Mouse (Mus musculus) kidney, adult 9 months (tissue): Measurements from ENCODE around the gene Pgm2l1.
"Not testable (repeated sequence)": the region's sequence is repeated elsewhere in the genome, so short reads cannot be mapped to it uniquely, and the experiment has no call there.

Source experiments
- DNase-seq: peaks from one replicate; pipeline ENCODE4 v3.0.0; 2022

The Pgm2l1 gene

DNA sequence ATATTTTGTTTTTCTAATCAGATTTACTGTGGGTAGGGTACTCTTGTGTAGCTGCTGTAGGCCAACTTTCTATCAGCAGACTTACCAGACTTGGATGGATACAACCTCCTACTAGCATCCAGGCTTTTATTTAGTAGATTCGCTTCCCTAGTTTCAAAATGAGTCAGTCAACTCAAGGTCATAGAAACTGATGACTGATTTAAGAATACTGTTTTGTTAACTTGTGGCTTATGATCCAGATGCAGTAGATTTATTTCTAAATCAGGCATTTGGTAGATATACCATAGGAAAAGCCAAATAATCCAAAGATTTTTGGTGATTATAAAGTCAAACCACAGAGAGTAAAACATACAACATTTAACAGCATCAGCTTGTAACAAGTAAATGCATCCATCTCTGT lies 3.5 kb downstream of the Pgm2l1 start:
- no peak for DNase-seq

DNA sequence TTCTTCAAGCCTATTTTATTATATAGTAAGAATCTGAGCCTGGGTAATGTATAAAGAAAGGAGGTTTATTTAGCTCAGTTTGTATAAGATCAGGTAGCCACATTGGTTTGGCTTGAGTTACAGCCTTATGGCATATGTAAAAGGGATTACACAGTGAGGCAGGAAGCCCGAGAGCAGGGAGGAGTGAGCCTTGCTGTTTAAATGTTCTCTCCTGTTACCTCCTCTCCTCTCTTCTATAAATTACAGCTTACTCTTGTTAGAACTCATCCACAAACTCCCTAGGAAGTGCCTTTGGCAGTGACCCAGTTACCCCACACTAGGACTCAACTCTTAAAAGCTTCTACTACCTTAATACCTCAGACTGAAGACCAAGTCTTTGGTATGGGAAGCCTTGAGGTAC lies 4.5 kb downstream of the Pgm2l1 start:
- DNase-seq: no peak

DNA sequence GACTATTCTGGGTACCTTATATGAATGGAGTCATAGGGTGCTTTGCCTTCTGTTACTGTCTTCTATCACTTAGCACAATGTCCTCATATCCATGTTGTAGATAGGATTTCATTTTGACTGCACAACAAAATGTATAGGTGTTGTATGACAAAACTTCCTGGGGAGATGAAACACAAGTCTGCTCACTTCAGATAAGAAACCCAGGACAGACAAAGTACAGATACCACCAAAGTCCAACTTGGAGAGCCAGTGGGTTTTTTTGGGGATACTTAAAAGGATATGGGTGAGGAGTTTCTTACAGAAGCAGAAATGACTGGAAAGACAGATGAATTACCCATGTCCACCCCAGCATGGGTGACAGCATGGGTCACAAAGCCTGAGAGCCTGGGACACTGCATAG lies 6.5 kb downstream of the Pgm2l1 start:
- no peak for DNase-seq

DNA sequence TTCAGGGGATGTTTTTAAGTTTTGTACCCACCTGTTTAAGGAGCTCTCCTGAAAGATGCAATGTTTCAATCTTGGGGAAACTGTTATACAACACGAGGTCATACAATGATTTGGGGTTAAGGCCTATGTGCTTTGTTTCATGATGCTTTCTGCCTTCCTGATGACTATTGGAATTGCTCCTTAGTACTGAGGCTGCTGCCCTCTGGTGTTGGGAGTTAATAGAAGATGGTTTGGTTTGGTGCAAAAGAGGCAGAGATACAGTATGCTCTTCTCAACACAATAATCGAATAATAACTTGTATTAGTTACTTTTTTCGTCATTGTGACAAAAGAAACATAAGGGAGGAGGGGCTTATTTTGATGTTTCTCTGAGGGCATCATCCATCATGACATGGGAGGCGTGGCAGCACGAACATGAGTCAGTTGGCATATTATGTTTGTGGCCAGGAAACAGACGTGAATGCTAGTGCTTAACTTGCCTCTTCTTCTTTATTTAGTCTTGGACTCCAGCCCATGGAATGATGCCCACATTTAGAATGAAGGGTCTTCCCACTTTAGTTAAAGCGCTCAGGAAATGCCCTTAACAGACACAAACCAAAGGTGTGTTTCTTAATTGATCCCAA lies 7.2 kb downstream of the Pgm2l1 start:
- peak; percentile 60 for DNase-seq

DNA sequence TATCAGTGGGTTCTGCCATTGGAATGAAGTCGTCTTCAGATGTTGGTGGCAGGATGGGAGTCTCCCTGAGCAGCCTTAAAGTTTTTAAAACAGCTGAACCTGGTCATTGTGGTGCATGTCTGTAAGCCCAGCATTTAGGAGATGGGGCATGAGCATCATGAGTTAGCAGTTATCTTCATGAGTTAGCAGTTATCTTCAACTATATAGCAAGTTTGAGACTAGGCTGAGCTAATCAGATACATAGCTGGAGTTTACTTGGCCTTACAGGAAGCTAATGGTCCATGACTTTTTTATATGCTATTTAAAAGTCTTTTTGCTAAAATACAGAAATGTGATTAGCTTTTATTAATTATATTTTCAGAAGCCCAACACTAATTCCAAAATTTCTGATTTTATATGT lies 11.1 kb downstream of the Pgm2l1 start:
- DNase-seq: no peak

DNA sequence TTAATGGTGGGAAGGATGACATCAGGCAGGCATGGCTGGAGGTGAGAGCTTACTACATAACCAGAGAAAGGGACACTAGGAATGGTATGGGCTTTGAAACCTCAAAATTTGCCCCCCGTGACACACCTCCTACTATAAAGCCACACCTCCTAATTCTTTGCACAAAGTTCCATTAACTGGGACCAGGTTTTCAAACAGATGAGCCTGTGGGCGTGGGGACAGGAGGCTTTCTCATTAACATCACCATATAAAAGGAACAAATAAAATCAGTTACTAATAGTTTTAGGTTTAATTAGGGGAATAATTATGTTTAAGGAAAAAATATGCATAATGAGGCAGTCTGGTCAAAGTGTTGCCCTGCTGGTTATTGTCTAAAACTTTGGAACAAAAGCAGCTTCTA lies 13.4 kb downstream of the Pgm2l1 start:
- no peak for DNase-seq

DNA sequence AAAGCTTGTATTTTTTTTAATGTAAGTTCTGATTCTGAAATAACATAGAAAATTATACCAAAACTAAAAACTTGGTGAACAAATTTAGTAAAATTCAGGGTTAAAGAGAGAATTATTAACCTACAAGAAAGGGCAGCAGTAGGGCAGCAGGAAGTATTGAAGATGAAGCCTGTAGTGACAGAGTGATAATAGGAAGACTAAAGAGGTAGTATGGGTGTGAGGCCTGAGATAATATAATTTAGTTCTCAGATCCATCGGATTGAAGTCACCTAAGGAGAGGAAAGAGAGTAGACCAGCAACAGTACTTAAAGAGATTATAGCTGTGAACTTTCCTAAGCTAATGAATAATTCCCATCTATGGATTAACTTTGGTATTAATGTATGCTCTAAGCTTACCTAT lies 15.8 kb downstream of the Pgm2l1 start:
- DNase-seq: no peak

DNA sequence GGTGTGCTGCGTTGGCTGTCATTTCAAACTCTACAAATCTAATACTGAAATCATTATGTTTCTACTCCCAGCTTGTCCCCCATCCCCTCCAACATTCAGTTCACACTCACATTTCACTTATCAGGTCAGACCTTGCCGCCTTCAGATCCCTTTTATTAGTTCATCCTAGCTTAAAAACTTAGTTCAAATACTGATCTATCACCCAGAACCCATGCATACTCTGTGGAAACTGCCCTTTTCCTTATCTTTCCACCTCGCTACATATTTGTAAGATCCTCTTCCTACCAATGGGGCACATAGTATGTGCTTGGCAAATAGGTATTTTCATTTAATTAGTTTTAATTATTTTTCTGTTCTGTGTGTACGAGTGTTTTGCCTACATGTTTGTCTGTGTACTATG lies 17.0 kb downstream of the Pgm2l1 start:
- no peak for DNase-seq

DNA sequence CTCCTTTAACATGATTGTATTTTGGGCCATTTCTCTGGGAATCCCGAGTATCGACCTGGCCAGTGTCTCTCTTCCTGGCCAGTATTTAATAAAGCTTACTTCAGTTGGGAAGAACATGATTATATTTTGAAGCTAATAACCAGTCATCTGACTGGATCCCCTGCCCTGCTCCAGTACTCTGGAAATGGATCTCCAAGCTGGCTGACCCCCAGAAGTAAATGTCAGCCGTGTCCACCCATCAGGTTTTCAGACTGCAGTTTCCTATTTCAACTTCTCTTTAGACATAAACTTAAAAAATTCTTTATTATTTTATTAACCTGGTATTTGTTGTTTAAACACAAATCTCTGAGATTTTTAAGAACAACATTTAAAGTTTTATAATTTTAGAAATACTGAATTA lies 18.0 kb downstream of the Pgm2l1 start:
- no peak for DNase-seq

DNA sequence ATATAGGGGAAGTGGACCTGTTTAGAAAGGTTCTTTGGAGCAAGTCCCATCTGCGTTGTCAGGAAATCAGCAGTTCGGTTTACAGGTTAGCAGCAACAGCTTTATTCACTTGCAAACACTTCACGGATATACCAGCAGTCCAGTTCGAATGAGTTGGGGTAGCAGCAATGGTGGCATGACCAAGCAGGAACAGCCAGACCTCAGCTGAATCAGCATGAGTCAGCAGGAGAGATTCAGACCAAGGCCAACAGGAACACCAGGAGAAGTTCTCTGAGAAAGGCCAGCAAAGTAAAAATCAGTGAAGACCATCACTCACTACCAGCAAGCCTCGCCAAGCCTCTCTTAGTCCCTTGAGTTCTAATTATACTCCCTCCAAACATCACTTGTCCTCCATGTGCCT lies 23.5 kb downstream of the Pgm2l1 start:
- DNase-seq: no peak

DNA sequence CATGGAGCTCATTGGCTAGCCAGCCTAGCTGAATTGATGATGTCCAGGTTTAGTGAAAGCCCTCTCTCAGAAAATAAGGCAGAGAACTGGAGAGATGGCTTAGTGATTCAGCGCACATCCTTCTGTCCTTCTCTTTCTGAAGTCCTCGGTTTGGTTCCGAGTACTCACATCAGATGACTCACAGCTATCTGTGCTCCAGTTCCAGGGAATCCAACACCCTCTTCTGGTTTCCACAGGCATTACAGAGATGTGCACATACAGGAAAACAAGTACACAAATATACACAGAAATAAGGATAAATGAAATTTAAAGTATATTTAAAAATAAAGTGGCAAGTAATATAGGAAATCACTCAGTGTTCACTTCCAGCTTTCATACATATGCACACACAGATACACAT lies 35.2 kb downstream of the Pgm2l1 start:
- no peak for DNase-seq

DNA sequence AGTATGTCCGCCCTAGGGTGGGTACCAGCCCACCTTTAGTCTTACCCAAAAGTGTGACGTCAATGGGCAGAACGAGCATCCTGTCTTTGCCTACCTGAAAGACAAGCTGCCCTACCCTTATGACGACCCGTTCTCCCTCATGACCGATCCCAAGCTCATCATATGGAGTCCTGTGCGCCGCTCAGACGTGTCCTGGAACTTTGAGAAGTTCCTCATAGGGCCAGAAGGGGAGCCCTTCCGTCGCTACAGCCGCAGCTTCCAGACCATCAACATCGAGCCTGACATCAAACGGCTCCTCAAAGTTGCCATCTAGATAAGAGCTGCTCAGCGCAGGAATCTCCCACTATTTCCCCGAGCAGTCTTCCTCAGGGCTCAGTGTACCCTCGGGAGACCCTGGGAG lies 37.7 kb downstream of the Pgm2l1 start:
- not testable (repeated sequence) for DNase-seq

DNA sequence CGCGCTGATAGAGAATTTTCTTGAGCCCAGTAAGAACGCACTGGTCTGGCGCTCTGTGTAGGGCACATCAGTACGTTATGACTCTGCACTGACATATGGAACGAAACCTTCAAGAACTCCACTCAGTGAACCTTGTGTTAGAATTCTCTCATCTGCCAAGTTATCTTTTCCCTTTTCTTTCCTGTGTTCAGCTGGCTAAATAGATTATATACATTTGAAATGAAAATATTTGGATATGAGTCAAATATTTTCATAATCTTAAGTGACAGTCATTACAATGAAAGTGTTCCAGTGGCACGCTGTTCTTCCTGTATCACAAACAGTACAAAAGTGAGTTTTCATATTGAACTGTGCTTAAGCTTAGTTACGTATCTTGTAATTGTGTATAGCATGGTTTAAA lies 45.2 kb downstream of the Pgm2l1 start:
- no peak for DNase-seq

DNA sequence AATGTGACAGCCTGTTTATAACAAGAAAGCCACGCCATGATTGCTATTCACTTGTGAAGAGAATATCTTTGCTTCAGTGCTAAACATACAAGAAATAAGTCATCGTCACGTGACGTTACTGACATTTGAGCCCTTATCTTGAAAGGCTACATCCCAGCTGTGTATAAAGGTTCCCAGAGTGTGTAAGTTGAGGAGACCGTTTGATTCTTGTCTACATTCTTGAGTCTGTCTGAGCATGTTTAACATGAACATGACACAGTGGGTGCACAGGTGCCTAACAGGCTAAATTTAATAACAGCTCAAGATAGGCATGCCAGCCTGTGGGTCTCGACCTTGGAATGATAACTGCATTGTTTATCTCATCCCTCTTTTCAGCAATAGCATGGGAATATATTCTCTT lies 47.3 kb downstream of the Pgm2l1 start:
- no peak for DNase-seq

DNA sequence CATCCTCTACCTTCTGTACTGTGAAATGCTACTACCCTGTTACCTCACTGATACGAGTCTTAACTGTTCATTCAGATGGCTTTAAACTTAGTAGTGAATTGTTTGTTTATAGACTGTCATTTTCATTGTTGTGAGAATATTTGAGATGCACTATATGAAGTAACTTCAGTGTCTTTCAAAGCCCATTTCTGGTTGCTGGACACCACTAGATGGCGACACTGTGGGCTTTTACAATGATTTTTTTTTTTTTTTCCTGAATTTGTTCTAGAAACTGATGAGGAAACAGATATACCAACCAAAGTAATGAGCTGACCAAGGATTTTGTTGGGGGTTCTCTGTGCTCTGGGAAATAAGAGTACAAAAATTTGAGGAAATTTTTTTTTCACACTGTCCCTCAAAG lies 49.2 kb downstream of the Pgm2l1 start:
- DNase-seq: no peak

DNA sequence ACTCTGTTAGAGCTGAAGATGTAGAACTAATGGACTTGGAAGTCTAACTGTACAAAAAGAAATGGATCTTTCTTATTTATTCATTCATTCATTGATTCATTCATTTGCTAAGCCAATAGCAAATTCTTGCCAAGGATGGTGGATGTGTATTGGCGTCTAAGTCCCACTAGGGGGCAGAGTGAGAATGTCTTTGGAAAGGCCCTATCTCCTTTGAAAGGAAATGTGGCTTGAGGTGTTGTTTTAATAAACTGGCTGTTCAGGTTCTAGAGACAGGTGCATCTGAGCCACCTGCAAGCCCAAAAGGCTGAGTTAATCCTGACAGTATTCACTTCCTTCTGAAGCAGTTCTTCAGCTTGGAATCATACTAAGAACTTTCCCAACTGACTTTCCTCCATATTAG lies 52.6 kb downstream of the Pgm2l1 start:
- peak; percentile 50 for DNase-seq

DNA sequence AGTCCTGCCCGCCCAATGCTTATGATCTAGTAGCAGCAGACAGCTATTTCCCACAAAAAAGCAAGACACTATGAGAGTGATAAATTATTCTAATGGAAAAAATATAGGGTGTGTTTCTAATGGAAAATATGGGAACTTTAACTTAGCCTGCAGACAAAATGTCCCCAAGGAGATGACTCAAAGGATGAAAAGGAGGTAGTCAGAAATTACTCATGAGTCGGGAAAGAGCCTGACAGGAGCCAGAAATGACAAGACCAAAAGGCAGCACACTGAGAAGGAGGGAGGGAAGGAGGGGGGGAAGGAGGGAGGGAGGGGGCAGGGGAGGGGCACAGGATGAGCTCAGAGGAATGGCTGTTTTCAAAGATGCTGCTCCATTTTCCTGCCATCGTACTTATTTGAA lies 54.4 kb downstream of the Pgm2l1 start:
- no peak for DNase-seq

DNA sequence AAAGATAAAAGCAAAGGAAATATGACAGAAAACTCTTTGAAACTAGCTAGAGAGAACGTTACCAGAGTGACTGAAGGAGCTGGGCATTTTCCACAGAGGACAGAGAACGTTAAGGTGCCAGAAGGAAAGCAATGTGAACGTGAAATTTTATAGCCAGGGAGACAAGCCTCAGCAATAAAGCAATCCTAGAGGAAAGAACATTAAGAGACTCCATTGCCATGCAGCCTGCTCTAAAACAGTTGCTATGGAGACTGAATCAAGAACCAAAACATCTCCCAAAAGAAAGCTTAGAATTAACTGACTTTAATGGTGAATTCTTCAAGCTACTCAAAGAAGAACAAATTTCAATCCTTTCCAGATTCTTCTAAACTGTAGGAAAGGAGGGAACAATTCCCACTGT lies 56.1 kb downstream of the Pgm2l1 start:
- DNase-seq: no peak

DNA sequence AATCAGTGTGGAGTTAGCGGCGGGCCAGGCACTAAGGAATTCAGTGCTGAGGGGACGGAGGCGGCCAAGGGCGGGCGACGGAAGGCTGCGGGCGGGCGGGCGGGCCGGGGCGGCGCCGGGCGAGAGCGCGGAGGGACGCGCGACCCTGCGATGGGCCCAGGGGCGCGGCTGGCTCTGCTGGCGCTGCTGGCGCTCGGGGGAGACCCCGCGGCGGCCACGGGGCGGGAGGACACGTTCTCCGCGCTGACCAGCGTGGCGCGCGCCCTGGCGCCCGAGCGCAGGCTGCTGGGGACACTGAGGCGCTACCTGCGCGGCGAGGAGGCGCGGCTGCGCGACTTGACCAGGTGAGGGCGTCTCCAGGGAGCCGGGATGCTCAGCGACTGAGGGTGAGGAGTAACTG lies 58.2 kb downstream of the Pgm2l1 start, which contains the start of gene P4ha3:
Gene P4ha3 (plus strand): TSS at position 138 of the 400 bp plus-strand sequence.
- DNase-seq: no peak

DNA sequence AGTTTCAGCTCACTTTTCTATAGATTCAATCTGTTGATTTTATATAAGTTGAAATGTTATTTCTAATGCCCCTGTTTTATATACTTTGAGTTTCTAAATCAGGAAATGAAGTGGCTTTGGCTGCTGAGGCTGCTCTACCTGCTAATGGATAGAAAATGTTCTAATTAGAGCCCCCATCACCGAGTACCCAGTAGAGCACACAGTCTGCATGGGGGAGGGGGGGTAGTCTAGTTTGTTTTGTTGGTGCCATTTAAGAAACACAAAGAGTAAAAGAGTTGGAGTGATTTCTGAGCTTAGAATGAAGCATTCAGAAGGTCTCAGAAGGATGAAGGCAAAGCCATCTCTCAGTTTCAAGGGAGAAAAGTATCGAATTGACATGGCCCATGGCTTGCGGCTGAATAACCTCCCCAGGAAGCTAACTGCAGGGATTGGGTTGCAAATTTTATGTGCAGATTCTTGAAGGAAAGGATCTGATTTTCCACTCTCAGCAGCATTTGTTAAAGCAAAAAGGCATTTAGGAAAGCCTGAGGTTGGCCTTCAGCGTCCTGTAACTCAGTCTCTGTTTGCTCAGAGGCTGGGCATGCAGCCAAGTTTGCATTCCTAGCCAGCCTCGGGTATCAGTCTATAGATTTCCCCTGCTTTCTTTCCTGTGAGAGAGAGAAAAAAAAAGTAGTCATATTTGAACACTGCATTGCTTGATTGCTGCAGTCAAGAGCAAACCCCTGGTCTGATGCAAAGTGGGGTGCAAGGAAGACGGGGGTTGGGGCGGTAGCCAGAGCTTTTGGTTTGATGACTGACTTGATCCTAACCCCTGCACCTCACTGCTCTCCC lies 60.8 kb downstream of the Pgm2l1 start:
- DNase-seq: peak; percentile 13

DNA sequence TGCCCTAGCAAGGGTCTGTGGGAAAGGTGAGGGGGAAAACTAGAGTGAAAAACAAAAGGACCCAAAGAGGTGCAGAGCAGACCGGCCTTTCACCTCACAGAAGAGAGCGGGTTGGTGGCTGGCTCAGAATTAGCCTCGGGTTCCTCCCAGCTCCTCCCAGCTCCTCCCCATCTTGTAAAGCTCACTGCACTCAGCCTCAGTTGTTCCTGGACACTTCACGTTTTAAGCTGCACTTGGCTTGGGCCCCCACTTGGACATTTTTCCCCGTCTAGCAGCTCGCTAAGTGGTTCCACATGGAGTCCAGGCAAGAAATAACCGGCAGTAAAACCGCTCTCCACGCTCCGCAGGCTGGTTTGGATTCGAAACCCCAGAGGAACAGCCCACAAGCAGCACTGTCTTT lies 61.4 kb downstream of the Pgm2l1 start:
- no peak for DNase-seq

DNA sequence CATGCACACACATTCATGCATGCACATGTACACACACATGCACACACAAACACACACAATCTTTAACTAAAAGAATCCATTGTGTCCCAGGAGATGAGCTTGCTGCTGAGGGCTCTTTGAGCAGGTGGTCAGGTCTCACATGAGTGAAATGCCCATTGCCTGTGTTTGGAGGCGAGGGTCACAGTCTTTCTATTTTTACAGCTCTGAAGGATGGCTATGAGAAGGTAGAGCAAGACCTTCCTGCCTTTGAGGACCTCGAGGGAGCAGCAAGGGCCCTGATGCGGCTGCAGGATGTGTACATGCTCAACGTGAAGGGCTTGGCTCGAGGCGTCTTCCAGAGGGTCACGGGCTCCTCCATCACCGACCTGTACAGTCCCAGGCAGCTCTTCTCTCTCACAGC lies 66.4 kb downstream of the Pgm2l1 start:
- no peak for DNase-seq

DNA sequence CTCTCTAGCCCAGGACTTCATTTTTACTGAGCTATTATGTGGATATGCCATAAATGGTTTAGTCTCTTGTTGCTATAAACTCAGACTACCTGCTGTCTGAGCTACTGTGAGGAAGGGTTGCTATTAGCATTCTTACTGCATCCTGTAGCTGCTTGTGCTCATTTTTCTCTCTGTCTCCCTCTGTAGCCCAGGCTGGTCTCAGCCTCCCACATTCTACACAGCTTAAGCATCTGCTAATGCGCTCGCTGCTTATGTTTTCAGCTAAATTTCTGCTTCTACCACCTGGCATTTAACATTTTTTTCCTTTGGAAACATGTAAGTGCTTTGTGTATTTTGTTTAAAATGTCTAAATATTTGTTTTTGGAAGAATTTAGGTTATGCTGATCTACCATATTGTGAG lies 68.6 kb downstream of the Pgm2l1 start:
- DNase-seq: no peak

DNA sequence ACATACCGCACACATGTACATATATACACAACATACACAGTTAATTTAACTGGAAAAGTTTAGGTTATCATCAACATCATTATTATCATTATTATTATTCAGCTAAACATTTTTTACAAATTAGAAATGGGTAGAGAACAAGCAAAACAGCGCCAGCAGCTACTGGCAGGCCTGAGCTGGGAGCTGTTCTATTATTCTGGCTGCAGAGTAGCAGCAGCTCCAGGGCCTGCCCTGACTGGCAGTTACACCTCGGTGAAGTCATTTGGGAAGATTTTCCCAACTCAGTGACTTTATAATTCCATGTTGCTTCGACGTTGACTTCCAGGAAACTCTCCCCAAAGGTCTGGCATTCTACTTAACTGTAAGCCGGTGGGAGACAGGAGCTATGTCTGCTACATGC lies 69.5 kb downstream of the Pgm2l1 start:
- no peak for DNase-seq
